Mouse (Mus musculus) CD4-positive, CD25-positive, alpha-beta regulatory T cell, adult 4 months (primary cell): ENCODE data around the gene Actl10. TPM values are rescaled to one million over a fixed set of nuclear protein-coding genes. Genes with fewer than 3 reads are reported as not detected.

Experiments
- ATAC-seq: one replicate; pipeline ENCODE4 v1.8.0; 2017
- polyA plus RNA-seq, 2 experiments: library from polyadenylated mRNA; unstranded; fragments of 100-300 nt; shearing (Covaris generic); gene quantifications; one replicate each; pipeline ENCODE4 v1.2.1; 2017

Gene Actl10
- polyA plus RNA-seq = not detected

DNA sequence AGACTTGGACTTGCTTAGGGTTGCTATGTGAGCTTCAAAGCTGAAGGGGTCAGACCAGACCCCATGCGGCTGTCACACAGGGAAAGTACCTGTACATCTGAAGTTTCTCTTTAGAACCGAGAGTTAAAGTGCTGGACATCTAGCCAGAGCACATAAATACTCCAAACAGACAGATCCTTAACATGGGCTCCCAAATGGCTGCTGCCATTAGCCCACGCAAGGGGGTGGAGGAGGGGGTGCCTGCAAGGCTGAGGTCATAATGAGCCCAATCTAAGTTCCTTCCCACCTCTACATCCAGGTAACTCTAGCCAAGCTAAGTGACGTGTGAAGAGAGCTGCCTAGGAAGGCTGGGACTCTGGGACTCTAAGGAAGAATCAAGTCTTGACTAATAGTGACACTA is at the start of gene Actl10:
Gene Actl10 (plus strand): TSS at position 301 of the 400 bp plus-strand sequence.
- ATAC-seq = no peak

DNA sequence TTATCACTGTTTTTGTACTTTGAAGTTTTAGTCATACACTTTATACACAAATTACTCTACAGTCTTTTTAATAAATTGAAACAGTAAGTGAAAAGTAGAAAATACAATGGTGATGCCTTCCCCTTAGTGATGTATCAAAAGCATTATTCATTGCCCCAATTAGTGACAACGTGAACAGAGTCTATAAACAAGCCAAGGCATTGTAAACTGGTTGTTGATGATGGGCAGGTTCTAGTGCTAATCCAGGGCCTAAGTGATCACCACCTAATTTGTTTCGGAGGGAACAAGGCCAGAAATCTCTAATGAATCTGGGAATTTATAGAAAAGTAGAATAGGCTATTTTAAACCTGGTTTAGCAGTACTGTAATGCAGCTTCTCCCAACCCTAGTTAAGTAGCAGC is 44.5 kb upstream of the Actl10 start:
- no peak for ATAC-seq

DNA sequence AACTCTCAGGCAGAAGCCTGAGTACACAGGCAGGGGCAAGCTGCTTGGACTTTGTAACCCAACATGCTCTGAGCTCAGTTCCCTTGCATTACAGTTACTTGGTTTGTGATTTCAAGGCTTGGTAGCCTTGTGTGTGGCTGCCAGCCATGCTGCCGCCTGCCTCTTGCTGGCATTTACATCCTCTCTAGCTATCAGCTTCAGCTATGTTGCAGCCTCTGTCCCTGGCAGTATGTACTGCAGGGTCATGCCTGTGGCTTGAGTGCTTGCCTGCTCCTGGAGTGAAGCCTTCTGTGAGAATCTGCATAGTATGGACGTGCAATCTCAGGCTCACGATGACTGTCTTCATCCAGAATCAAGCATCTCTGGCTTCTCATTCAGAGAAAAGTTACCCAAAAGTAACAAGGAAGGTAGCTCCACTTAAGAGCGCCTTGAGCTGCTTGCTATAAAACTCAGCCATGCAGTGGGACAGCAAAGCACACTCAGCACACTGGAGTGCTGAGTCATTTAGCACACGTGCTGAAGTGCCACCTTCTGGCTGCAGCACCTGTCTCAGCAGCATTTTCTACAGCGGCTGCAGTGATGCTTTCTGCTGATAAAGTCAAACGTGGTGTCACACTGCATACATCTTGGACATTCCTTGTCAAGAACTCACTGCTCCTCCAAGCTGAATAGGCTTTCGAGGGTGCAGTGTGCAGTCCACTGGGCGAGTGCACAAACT is 43.9 kb upstream of the Actl10 start:
- ATAC-seq = no peak

DNA sequence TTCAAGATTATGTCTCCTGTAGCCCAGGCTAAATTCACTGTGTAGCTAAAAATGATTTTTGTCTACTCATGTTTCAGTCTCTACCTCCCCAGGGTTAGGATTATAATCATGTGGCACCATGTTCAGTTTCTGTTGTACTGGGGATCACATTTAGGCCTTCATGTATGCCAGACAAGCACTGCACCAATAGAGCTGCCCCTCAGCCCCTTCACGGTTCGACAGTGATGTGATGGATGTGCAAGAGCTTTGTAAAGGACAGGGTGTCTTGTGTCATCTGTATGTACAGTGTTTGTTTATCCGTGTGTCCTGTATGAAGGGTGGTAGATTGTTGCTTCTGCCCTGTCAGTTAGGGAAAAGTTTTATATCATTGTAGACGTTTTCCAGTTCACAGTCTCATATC is 43.1 kb upstream of the Actl10 start:
- ATAC-seq = no peak

DNA sequence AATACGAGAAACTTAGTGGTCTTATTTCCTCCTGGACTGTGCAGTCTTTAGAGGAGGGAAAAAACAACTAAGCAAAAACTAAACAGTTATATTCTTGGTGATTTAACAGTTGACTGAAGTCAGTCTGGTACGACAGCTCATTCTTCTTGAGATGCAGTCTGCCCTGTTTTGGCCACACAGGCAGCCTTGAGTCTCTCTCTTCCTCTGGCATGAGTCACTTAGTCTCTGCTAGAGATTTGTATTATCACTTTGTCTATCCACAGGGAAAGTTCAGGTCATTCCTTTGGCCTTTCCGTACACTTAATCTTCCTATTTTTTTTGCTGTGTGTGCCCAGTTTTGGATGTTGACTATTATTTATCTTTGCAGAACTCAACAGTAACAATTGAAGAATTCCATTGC is 41.4 kb upstream of the Actl10 start:
- ATAC-seq = no peak

DNA sequence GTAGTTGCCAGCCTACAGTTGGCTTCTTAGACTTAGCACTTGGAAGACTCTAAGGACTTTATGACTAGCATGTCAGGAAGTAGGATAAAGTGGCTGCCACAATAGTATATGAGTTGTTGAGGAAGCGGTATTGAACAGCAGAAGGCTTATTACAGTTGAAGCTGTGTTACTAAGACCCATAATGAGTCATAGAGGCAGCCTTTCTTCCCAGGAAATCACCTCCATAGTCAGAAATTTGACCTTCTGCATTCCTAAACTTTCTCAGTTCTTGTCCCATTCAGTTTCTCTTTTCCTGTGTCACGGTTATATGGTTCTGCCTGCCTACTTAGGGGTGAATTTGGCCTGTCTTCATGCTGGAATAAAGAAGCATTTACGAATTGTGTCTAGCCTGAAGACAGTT is 34.6 kb upstream of the Actl10 start:
- no peak for ATAC-seq

DNA sequence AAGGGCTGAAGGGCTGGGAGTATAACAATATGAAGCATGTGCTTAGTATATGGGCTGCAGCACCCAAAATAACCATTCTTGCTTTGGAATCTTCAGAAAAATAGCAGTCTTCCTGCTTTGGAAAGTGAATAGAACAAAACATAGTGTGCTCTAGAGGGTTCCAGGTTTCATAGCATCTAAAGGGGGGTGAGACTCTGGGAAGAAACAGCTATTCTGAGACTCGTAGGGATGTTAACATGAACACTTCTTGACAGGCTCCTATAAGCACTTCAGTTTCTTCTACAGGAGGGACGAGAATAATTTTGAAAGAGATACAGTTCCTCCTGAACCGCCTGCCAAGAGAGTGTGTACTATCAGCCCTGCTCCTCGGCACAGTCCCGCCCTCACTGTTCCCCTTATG is 34.2 kb upstream of the Actl10 start:
- ATAC-seq = no peak

DNA sequence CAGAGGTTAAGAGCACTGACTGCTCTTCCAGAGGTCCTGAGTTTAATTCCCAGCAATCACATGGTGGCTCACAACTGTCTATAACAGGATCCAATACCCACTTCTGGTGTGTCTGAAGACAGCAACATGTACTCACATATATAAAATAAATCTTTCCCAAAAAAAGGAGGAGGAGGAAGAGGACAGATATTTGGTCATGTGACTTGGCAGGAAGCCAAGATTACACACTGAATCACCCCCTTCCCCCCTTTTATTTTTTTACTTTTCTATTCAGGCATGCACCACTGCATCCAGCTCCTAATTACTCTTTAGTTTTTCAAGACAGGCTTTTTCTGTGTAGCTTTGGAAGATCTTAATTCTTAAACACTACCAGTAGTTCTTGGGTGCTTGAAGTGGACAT is 30.1 kb upstream of the Actl10 start:
- no peak for ATAC-seq

DNA sequence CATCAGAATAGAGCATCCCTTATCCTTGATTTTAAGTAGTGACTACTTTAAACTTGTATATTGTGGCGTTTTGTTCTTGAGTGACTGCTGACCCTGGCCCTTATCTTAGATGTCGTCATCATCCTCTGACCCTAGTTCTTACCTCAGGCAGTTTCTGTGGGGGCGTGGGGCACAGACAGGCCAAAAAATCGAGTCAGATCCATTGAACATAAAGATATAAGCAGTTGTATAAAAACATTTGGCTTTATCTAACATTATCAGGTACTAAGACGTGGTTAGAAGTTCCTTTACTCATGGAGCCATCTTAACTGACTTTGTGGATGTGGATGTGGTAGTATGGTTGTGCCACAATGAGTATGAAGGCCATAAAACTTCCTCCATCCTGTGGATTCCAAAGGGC is 29.2 kb upstream of the Actl10 start:
- ATAC-seq = no peak

DNA sequence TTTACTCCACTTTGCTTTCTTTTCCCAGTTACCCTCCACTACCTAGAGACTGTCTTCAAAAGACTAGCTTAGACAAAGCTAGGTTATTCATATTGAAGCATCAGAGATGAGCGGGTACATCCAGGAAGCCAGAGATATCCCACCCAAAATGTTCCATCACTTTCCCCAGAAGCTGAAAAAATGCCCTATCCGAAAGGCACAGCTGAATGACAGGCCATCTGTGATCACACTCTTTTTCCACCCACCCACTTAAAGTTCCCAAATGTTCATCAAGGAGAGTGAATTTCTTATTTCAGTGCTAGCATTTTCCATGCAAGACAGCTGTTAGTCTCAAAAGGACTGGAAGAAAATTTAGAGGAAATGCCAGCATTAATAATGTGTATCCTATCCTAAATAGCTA is 26.3 kb upstream of the Actl10 start:
- ATAC-seq = no peak

DNA sequence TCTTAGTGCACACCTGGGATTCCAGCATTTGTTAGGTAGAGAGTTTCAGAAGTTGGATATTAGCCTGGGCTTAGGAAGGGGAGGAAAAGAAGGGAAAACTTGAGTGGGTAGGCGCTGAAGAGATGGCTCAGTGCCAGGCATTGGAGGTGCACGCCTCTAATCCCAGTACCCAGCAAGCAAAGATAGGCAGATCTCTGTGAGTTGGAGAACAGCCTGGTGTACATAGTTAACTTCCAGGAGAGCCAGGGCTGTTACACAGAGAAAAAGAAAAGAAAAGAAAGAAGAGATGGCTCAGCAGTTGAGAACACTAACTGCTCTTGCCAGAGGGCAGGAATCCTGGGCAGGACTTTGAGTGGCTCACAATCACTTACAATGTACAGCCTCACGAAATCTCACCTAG is 25.0 kb upstream of the Actl10 start:
- no peak for ATAC-seq

DNA sequence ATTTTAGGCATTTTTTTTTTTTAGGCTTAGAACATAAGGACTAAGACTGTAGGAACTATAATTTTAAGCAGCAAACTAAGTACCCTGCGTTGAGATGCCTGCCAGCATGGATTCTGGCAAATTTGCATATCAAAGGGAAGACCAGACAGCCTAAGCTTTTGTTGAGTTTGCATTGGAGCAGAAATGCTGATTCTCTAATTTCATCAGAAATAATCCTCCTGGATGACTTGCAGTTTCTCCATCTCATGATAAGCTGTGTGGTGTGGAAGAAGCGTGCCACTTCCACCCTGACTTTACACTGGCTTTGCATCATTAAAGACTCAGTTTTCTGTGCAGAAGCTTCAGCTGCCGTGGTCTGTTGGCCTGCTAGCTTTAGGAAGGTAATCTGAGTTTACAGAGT is 18.7 kb upstream of the Actl10 start:
- ATAC-seq = no peak

DNA sequence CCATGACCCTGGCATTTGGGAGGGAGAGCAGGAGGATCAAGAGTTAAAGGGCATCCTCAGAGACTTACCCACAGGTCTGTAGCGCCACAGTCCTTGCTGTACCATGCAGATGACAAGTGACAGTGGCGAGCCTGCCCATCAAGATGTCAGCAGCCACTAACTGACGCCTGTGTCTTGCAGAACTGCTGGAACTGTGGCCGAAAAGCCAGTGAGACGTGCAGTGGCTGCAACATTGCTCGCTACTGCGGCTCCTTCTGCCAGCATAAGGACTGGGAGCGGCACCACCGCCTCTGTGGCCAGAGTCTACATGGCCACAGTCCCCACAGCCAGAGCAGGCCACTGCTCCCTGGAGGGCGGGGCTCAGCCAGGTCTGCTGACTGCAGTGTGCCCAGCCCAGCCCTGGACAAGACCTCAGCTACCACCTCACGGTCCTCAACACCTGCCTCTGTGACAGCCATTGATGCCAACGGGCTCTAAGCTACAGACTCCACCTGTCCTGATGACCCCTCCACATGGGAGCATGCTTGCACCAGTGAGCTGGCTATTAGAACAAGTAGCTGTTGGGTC is 16.8 kb upstream of the Actl10 start:
- ATAC-seq = no peak

DNA sequence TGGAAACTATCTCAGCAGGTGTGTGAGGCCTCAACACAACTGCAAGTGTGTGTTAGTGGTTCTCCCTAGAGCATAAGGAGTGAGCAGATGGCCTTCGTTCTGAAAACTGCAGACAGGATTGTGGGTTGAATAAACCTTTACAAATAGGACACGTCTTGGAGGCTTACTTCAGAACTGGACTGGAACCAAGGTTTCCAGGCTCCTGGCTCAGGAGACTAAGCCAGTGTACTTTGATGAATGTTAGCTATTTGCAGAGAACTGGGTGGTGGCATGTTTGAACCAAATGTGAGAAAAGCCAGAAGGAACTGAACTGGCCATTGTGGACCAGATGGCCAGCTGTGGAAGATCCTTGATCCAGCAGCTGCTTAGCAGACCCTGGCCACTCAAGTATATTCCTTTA is 13.3 kb upstream of the Actl10 start:
- no peak for ATAC-seq

DNA sequence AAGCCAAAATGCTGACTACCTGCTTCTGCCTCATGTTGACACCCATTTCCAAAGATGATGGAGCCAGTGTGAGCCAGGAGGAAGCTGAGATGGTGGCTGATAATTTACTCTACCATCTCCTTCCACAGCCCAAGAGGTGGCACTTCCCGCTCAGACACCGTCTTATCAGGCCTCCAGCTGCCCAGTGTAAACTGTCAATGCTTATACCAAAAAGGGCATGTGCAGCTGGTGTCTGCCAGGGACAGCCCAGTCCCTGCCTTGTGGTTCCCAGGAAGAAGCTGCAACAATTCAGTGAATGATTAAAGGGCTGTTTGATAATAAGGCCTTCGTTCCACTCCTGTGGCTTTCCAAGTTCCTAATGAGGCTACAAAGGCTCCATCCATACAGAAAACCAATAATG is 12.9 kb upstream of the Actl10 start:
- no peak for ATAC-seq

DNA sequence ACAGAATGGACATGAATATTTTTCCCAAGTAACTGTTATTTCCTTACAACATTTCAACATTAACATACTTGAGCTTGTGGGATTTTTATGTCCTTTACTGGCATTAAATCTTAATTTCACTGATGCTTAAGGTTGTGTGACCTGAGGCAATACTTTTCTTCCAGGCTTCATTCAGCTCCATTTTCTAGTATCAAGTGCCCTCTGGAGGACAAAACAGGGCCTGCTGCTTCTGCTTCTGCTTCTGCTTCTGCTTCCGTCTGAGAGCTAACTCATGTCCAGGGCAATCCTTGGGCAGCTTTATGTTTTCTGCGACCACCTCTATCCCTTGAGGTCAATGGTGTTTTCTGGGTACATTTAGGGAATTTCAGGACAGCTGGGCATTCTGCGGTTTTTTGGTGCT is 11.9 kb upstream of the Actl10 start:
- no peak for ATAC-seq

DNA sequence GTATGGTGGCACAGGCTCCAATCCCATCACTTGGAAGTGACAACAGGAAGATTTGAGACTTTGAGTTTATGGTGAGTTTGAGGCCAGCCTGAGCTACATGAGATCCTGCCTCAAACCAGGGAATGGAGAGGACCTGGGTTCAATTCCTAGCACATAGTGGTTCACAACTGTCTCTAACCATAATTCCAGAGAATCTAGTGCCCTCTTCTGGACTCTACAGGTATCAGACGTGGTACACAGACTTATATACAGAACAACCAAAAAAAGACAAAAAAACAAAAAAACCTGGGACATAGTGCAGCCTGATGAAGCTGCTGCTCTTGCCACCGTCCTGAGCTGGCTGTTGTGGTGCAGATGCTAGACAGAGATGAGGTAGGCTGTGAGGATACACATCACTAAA is 9.9 kb upstream of the Actl10 start:
- ATAC-seq = no peak

DNA sequence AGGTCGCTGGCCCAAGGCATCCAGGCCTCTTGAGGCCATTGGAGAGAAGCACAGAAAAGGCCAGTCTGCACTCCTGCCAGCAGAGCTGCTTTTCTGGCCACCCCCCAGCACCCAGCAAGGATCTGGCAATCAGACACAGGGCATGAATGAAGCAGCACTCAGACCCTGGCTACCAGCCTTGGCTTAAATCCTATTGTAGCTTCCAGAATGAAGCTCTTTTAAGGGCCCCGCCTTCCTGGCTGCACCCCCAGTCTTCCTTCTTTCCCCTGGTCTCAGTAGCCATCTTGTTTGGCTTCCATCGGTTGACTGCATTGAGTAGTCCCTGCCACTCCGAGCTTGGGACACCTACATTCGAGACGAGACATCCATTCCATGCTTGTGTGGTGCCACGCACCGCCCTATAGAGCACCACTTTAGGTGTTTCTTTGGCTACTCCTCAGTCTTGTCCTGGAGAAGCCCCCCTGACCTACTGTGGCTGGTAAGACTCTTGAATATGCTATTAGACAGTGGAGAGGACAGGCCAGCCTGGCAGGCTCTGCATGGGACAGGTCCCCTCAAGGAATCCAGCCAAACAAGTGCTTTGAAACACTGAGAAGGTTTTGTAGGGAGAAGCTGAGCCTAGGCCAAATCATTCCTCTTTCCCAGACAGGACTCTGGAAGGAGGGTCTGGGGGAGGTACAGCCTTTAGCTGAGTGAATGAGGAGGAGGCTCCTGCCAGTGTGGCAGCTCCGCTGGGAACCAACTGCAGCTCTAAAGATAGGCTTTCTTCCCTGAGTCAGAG is 7.8 kb upstream of the Actl10 start:
- ATAC-seq = no peak

DNA sequence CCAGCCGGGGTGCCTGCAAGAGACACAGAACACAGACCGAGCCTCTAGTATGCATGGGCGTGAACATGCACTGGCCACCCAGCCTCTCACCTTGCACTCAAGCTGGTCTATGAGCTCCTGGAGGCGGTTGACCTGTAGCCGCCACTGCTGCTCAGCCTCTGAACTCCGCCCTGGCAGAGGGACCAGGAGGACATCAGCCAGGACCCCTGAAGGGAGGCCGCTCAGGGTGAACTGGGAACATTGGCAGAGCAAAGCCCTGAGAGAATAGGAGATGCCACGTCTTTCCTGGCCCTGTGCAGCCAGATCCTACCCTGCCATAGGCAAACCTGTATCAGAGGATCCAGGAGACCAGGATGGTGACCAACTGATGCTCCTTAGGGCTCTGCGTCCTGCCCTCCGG is 4.9 kb upstream of the Actl10 start, which contains the start of gene 1700003F12Rik:
Gene 1700003F12Rik (plus strand): TSS at position 375 of the 400 bp plus-strand sequence.
- no peak for ATAC-seq

DNA sequence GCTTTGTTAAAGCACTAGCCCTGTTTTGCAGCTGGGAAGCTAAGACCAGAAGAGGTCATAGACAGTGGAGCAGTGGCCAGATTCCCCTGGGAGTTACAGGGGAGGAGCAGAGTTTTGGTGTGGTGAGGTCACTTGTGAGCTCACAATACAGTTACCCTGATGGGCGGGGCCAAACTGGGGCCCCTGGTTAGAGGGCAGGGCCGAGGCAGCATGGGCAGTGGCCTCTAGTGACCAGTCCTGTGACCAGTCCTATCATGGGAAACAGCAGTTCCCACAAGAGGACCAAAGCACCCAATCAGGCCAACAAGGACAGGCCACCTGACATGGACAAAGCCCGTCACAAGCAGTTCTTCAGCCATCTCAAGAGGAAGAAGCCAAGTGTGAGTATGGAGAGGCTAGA is 2.9 kb upstream of the Actl10 start:
- no peak for ATAC-seq

DNA sequence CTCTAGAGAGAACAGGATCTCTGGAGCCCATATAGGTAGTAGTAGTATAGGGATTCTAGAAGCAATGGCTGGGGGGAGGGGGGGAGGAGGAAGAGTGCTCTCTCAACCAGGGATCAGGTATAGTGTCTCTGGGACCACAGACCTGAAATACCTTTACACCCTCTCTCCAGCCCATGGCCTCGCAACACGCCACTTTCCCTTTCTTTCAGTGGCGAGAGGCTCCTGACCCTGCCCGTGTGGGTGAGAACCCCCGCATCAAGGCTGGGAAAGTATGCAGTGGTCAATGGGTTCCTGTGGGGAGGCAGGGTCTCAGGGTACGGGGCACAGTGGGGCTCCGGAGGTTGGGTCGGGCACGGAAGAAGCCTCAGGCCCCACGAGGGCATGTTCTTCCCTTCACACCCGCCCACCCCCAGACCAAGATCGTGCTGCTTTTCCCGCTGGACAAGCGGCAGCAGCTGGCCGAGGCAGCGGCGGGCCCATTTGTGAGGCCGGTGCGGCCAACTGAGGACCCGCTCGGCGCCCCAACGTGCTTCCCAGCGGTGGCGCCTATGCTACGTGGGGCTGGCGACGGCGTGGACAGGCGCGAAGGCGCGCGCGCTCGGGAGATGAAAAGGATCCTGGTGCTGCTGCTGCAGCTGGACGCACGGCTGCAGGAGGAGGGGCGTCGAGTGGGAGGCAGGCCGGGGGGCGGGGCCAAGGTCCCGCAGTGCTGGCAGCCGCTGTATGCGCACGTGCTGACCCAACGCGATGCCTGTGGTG is 2.3 kb upstream of the Actl10 start:
- ATAC-seq = no peak

DNA sequence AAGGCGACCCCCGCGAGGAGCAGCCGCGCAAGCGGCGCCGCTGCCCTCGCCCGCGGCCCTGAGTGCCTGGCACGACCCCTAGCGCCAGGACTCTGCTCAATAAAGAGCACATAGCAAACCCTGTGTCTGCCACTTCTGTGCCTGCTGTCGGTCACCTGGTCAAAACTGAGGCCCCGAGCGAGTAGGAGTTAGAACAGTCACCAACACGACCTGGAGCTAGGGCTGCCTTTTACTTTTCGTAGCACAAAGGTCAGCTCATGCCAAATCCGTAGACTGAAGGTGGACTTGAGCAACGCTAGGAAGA is 1.7 kb upstream of the Actl10 start:
- no peak for ATAC-seq

DNA sequence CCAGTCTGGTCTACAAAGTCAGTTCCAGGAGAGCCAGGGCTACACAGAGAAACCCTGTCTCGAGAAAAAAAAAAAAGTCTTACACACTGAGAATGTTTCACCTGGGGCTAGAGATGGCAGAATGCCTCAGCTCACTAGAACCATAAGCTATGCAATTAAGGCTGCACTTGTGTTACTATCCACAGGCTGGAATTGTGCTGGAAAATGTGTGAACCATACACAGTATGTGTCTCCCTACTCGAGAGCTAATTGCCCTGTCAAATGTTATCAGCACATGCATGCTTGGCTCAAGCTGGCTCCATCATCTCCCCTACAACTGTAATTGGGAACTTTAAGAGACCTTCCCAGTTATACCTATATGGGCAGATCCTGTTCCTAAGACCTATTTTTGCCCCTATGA is 639 bp upstream of the Actl10 start:
- no peak for ATAC-seq

DNA sequence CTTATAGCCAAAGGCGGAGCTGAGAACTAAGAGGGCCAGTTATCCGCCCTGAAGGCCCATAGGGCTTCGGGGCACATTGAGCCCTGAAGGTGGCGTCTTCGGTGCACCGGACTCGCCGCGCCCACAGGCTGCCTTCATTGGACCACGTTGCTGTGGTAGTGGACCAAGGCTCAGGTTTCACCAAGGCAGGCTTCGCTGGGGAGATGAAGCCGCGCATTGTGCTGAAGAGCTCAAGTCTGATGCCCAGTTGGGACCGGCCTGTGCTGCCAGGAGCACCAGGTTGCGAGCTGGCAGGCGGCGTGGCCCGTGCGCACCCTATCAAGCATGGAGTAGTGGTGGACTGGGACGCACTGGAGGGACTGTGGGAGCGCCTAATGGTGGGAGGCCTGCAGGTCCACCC is 351 bp downstream of the Actl10 start:
- no peak for ATAC-seq
